Mouse (Mus musculus) urinary bladder, adult 2 months (tissue): ENCODE measurements around the gene Col11a2. TPM values are rescaled to one million over a fixed set of nuclear protein-coding genes. Genes with fewer than 3 reads are reported as not detected.

Source experiments
- DNase-seq: peaks from one replicate; pipeline ENCODE4 v3.0.0; 2022; ENCODE audit warnings: low spot score
- polyA plus RNA-seq: library from polyadenylated mRNA; depleted of rRNA; stranded (reverse); fragments of >200 nt; gene quantifications from 2 replicates; pipeline ENCODE4 v1.2.3, GENCODE M21; 2012

Gene Col11a2
- polyA plus RNA-seq, 1 experiment: 1.8 TPM

DNA sequence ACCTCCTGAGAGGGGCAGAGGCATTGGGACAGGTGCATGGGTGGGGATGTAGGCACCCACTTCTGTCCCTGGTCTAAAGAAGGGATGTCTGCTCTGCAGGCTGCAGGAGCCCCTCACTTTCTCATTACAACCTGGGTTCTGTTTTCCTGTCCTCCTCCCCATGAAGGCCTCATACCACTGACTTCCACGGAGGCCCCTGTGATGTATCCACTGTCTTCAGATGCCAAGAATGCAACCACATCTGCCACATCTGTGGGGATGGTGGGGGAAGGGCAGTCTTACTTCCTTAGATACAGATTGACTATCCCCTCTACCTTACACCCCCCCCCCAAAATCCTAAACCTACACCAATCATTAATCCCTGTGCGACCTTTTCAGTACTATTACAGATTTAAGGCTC, 13.0 kb upstream of the Col11a2 start:
- DNase-seq: no peak

GRCm38 (mm10) chr17:34026917-34027655, 12.2 kb upstream of the Col11a2 start:
- no peak for DNase-seq

- DNase-seq: peak; percentile 86
Observed at GRCm38 (mm10) chr17:34027656-34028223, 11.5 kb upstream of the Col11a2 start, which contains the start of gene H2-Ke6. H2-Ke6 (minus strand) TSS chr17:34028060.

DNA sequence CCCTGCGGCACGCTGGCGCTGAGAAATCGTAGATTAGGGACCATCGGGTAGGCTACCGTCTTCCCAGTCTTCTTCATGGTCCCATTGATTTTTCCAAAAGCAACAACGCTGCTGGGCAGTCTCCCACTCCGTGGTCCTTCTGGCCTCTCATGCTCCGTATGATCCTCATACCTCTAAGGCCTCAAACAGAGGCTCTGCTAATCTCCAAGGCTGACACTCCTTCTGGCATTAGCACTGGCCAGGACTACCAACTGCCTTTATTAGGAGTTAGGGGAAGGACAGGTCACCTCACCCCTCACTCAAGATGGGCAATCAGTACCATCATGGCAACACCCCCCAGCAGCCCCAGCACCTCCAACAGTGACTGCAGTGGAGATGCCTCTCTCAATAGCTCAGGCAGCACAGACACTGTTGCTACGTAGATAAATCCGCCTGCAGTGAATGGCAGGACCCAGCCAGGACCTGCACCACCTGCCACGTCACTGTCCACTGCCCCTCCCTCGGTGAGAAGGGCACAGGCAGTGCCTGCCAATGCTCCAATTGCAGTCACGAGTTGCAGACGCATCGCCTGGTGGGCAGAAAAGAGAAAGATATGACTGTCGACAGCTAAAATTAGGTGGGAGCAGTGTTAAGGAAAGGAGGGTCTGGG, 10.6 kb upstream of the Col11a2 start:
- no peak for DNase-seq

- no peak for DNase-seq
Observed at GRCm38 (mm10) chr17:34029150-34029889, 9.9 kb upstream of the Col11a2 start.

DNA sequence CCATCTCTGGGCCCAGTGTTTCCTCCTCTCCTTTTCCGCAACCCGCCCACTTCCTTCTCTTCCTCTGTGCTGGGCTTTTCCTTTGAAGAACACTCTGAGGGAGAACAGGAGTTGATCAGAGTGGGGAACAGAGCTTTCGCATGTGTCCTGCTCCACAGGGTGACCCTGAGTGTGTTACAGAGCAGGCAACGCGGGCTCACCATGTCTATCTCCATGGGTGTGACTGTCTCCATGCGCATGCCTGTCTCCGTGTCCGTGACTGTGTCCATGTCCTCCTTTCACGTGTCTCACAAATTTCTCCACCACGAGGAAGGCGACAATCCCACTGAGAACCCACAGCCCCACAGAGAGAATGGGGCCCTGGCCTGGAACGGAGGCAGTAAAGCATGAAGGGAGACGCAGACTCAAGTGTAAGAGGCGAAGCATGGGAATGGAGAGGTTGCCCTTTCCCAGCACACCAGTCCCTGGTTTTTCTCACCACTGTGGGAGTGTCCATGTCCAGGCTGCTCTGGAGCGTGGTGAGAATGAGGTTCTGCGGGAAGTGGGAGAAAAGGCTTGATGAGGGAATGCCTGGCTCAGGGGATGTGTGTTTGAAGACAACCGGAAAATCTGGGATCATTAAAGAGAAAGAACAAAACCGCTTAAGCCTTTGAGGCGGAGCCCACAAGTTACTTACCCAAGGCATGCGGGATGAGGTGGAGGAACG, 9.2 kb upstream of the Col11a2 start:
- DNase-seq: no peak

- DNase-seq: peak; percentile 32
Observed at GRCm38 (mm10) chr17:34030861-34031326, 8.3 kb upstream of the Col11a2 start.

GRCm38 (mm10) chr17:34031465-34032173, 7.6 kb upstream of the Col11a2 start, which contains the start of the genes Slc39a7 and Rxrb:
Slc39a7 (minus strand) TSS chr17:34031682.
Rxrb (plus strand) TSS chr17:34031812.
- DNase-seq: peak; percentile 99

- no peak for DNase-seq
Observed at GRCm38 (mm10) chr17:34032174-34032632, 7.0 kb upstream of the Col11a2 start.

DNA sequence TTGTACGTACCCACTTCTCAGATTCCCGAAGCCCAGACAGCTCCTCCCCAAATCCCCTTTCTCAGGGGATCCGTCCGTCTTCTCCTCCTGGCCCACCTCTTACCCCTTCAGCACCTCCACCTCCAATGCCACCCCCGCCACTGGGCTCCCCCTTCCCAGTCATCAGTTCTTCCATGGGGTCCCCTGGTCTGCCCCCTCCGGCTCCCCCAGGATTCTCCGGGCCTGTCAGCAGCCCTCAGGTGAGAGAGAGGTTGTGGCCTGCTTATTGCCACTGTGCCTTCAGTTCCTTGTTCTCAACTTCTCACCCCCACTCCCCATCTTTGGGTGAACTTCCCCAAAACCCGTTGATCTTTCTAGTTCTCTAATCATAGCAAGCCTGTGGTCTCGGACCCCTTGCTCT, 6.4 kb upstream of the Col11a2 start:
- DNase-seq: peak; percentile 37

- peak; percentile 26 for DNase-seq
Observed at GRCm38 (mm10) chr17:34033441-34033840, 5.8 kb upstream of the Col11a2 start.

- DNase-seq: peak; percentile 29
Observed at GRCm38 (mm10) chr17:34034064-34034463, 5.2 kb upstream of the Col11a2 start.

- no peak for DNase-seq
Observed at GRCm38 (mm10) chr17:34035517-34035916, 3.7 kb upstream of the Col11a2 start.

GRCm38 (mm10) chr17:34036647-34037046, 2.6 kb upstream of the Col11a2 start:
- DNase-seq: no peak

- no peak for DNase-seq
Observed at GRCm38 (mm10) chr17:34037241-34037640, 2.0 kb upstream of the Col11a2 start.

GRCm38 (mm10) chr17:34038440-34038839, 797 bp upstream of the Col11a2 start:
- DNase-seq: no peak

DNA sequence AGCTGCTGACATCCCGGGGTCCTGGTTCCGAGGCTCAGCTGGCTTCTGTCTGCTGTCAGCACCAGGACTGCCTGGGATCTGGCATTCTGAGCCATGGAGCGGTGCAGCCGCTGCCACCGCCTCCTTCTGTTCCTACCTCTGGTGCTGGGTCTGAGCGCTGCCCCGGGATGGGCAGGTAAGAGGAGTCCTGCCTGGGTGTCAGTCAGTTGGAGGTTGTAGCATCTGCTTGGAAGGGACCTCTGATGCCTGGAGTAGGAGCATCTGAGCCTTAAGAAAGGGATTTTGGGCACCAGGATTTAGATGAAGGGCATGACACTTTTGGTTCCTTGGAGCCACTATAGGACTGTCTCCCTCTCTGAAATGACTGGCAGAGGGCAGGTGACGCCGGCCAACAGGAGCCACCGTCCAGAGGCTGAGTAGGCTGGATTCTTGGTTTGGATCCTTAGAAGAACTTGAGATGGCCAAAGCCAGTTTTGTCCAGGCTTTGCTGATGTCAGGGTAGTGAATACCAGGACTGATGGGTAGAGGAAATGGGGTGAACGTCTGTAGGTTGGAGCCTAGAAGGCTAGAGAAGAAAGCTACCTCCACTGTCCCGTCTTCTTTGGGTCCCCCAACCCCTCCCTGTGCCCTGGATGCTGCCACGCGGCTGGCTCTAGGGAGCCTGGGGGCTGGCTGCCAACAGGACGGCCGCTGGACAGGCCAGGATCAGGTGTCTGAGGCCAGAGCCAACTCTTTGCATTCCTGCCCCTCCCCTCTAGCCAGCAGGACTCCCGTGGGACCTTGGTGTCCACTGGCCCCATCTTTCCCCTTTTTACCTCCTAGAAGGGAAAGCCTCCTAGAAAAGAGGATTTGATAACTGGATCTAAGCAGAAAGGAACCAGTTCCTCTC, 569 bp downstream of the Col11a2 start:
- no peak for DNase-seq

GRCm38 (mm10) chr17:34045941-34046340, 6.7 kb downstream of the Col11a2 start:
- no peak for DNase-seq

DNA sequence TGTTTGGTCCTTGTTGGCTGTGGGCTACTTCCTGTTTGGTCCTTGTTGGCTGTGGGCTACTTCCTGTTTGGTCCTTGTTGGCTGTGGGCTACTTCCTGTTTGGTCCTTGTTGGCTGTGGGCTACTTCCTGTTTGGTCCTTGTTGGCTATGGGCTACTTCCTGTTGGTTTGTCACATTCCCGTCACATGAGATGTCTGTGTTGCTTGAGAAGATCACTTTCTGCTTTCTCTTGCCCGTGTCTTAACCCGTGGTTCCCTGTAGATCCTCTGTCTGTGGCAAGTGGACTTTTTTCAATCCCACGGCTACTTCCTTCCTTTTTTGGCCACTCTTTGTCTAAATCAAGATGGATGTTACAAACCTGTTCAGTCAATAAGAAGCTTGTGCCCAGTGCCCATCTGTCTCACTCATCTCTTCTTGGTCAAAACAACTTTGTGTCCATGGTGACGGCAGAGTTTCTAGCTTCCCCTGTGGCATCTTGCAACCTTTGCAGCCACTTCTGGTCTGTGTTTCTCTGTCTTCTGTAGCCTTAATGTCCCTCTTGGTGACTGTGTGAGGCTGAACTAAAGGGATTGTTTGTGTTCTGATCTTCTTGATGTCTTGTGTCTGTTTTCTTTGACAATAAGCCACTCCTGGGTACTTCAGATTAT, 8.3 kb downstream of the Col11a2 start:
- no peak for DNase-seq
